Mouse (Mus musculus) heart, adult 8-10 months (tissue): Measurements from ENCODE around the gene Plekhm3. TPM values are rescaled to one million over a fixed set of nuclear protein-coding genes. Genes with fewer than 3 reads are reported as not detected.
"Not testable (repeated sequence)": the region's sequence is repeated elsewhere in the genome, so short reads cannot be mapped to it uniquely, and the experiment has no call there.

ENCODE experiments used
- DNase-seq: peaks from one replicate; pipeline ENCODE4 v3.0.0; 2022; ENCODE audit warnings: low spot score
- total RNA-seq, 4 experiments: library from RNA; stranded (reverse); gene quantifications; 2 replicates each; pipeline ENCODE4 v1.2.4; 2022

Gene Plekhm3
- 1 to 10 TPM; 7.0 to 9.0 (median 8.1) TPM for total RNA-seq

DNA sequence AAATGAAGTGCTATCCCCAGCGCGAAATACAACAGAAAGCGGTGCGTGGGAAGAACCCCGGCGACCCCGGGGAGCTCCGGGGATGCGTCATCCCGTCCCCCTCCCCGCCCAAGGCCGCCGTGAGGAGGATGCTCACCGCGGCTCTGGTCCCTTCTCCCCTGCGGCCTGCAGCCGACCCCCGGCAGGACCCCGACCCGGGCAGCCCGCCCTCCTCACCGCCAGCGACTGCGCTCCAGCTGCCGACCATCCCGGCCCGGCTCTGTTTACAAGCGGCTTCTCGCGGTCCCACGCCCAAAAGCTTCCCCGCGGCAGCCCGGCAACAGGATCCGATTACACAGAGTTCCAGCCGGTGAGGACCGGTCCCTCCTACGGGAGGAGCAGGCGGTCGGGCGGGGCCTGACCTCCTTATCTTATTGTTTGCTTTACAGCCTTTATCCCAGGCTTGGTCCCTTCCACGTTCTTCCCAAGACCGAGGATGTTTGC lies at the start of gene Plekhm3:
Plekhm3 (minus strand) TSS at position 346 of the 483 bp plus-strand sequence.
- peak; percentile 86 for DNase-seq

DNA sequence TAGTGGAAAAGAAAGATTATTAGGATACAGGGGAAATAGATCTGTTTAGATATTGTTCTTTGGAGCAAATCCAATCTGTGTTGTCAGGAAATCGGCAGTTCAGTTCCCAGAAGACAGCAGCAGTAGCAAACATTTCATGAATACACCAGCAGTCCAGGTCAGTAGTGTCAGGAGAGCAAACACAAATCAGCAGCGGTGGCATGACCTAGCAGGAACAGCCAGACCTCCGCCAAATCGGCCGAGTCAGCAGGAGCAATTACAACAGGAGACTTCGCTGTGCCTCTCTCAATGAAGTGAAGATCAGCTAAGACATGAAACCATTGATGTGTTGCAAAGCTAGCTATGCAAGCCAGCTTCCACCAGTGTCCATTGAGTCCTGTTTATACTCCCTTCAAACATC lies 49.0 kb upstream of the Plekhm3 start:
- no peak for DNase-seq

DNA sequence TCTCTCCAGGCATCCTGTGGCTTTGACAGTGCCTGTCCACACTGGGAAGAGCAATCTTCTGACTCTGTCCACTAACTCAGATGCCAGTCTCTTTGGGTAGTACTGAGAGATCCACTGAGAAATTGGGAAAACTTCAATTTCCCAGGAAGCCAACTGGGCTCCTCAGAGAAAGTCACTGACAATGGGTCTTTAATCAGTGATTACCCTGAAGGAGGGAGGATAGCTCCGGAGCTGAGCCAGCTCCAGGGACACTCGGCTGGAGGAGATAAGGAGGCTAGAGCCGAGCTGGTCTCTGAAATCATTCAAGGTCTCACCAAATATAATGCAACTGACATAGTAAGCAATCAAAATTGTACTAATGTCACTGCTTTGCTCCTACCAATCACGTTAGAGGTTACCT lies 47.9 kb upstream of the Plekhm3 start:
- no peak for DNase-seq

DNA sequence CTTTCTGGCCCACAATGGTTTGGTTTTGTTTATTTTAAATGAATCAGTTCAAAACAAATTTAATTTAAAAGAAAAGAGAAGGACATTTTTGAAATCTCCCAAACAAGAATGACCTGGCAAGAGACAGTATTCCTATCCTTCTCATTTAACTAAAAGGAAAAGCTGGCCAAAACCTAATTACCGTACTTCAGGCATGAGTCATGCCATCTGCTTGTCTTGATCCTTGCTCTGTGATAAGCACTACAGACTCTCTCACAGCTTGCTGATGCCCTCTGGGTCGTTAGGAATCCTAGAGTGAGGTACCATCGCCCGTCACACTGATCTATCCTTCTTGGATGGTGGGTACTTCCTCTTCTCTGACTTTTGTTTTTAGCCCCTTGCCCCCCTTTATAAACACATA lies 36.6 kb upstream of the Plekhm3 start:
- no peak for DNase-seq

DNA sequence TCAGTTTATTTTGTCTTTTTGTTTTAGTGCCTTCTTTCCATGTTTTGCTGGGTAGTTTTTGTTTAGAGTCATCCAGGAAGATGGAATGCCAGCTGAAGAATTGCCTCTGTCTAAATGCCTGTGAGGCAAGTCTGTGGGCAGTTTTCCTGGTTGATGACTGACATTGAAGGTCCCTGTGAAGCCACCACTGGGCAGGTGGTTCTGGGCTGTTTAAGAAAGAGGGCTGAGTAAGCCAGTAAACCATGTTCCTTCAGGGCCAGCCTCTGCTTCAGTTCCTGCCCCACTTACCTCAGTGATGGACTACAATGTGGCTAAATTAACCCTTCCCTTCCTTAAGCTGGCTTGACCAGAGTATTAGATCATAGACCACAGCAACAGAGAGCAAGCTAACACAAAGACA lies 31.6 kb upstream of the Plekhm3 start:
- no peak for DNase-seq

DNA sequence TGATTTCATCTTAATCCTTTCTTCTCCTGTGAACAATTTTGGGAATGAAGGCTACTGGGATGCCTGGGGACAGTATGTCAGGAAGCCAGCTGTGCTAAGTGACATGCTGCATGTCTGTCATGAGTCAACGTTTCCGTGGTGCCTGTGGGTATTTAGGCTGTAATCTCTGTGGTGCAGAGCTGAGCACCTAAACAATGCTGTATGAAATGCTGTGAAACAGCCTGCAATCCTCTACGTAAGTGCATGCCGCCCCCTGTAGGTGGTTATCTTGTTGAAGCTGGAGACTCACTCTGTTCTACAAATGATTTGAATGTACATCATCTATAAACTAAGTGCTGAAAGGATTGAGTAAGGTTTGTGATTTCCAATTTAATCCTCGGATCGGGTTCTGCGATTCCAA lies 29.5 kb upstream of the Plekhm3 start:
- peak; percentile 42 for DNase-seq

DNA sequence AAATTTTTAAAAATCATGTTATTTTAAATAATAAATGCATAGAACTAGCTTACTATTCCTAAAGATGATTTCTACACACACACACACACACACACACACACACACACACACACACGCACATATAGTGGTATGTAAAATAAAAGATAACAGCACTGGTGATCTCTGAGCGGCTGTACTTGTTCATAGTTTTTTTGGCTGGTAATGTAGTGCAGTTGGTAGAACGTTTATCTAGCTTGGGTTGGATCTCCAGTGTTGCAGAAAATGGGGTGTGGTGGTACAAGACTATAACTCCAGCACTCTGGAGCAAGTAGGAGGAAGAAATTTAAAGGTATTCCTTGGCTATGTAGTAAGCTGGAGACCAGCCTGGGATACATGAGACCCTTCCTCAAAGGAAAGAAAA lies 26.6 kb upstream of the Plekhm3 start:
- DNase-seq = no peak

DNA sequence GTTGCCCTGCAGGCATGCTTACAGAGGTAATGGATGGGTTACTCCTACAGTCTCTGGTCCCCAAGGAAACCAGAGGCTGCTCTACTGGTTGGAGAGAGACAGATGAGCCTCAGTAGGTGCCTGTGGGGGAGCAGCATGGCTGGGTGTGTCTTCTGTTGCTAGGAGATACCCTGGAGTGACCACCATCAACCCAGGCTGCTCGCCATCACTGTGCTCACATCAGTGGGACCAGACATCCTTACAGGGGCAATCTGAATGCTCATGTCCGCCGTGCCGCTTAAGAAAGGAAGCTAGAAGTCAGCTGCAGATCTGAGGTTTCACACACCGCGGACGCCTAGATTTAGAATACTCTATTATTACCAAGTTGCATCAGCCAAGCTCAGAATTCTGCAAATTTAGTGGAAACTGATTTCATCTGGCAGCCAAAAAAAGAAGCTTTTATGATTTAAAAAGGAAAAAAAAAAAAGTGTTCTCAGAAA lies 21.7 kb upstream of the Plekhm3 start:
- DNase-seq = no peak

DNA sequence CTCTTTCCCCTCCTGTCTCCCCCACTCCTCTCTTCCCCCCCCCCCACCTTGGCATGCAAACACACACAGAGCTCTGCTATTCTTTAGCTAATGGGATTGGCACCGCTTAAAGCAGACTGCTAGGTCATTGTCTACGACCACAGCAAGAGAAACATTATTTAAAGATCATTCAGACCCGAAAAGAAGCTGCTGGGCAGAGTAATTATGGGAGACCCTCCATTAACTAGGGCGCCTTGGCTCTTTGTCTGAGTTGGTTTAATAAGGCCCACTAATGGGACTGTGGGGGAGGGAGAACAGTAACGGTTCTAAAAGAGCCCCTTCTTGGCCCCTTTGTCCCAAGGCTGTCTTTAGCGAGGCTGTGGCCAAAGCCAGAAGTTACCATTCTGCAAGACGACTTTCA lies 18.7 kb upstream of the Plekhm3 start:
- DNase-seq = no peak

DNA sequence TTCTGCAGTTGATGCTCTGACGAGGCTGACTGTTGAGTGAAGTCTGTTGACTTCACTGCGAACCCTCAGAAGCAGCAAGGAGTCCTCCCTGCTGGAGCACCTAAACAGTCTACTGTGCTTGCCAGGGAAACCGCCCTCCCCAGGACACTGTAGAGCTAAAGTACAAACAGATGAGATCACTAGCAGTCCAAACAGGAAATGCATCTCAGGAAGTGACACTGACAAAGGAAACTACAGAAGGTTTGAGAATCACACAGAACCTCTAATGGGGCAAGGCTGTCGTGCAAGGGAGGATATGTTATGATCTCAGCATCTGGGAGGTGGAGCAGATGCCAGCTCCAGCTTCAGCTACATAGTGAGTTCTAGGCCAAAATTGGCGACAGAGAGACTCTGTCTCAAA lies 14.1 kb upstream of the Plekhm3 start:
- no peak for DNase-seq

DNA sequence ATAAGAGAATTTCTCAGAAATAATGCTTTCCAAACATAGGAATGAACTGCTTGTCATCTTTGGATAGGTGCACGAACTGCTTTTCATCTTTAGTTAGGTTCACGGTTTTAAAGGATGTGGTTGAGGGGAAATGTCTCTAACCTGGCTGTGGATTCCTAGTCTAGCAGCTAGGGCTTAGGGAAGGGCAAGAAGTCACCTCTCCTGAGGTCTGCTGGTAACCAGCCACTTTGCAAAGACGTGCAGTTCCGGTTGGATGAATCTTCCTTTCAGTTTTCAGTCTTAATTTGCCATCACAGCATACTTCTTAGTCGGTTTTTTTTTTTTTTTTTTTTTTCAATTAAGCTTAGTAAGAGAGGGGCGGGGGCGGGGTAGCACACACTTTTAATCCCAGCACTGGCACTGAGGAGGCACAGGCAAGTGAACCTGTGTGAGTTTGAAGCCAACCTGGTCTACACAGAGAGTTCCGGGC lies 431 bp upstream of the Plekhm3 start:
- DNase-seq = no peak

DNA sequence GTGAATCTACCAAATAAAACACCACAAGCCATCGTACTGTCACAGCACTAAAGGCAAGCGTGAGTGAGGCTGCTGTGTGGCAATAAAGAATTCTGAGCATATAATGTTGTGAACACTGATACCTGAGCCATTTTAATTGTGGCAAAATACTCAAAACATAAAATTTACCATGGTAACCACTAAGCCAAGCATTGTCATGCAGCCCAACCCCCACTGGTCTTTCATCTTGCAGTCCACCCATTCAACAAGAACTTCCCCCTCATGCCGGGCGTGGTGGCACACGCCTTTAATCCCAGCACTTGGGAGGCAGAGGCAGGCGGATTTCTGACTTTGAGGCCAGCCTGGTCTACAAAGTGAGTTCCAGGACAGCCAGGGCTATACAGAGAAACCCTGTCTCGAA lies 1.8 kb downstream of the Plekhm3 start:
- DNase-seq = not testable (repeated sequence)

DNA sequence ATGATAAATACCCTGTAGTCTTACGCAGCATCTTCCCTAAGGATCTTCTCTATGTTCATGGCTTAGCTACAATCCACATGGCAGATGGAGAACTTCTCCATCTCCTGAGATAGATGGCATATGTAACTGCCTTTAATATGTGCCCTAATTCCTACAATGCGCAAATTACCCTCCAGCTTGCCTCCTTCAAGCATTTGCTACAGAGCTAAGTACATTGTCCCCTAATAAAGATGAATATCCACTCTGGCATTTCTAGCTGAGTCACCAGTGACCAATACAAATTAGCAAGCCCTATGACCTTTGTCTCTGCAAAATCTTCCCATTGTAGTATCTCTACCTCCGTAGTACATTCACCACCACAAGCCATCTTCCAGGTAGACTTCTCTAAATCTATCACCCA lies 6.4 kb downstream of the Plekhm3 start:
- DNase-seq = no peak

DNA sequence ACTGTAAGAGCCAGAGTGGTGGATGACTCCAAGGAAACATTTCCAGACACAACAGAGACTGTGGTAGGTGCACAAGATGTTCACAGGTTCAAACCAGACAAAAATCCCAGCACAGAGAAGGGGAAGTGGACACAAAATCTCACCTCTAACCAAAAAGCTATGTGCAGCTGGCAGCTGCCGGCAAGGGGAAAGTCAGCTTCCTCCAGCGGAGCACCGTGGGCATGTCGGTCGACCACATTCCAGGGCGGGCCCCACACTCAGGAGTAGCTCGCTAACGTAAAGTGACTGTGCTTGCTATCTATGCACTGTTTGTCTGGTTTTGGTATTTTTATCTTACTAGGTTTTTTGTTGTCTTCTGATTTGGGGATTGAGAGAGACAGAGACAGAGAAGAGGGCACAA lies 7.2 kb downstream of the Plekhm3 start:
- DNase-seq = no peak

DNA sequence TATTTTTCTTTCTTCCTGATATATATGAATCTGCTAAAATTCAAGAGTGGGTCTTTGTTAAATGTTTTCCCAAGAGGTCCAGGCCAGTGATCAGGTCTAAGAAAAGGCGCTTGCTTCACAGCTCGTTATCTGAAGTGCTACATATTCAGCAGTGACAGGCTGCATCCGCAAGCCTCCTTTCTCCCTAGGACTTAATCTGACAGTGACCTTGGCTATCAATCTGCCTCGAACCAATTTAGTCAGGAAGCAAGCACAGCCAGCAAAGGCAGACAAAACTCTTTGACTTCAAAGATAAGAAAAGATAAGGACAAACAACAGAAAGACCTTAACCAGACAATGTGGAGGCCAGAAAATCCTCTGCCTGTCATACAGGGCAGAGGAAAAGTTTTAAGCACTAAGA lies 10.5 kb downstream of the Plekhm3 start:
- DNase-seq = no peak

DNA sequence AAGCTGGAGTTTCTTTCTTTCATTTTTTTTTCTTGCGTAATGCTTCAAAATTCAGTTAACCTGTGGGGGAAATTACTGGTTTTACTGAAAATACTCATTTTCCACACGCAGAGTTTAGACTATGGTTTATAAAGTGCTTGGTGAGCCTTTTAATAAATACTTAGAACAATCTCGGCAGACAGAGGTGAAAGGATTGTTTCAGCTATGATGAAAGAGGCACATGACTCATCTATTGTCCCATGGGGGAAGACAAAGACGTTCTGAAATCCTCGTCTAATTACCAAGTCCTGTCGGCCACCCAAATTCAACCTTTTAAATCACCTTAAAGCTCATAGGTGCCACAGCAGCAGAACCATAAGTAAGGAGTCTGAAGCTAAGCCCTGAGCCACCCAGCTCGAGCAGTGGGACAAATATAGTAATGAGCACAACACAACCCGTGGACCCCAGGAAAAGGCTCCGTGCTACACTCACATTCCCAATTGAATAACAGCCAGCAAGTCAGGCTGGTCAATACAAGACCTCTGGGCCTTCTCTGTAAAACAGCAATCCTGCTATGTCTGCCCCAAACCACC lies 11.3 kb downstream of the Plekhm3 start:
- DNase-seq = no peak

DNA sequence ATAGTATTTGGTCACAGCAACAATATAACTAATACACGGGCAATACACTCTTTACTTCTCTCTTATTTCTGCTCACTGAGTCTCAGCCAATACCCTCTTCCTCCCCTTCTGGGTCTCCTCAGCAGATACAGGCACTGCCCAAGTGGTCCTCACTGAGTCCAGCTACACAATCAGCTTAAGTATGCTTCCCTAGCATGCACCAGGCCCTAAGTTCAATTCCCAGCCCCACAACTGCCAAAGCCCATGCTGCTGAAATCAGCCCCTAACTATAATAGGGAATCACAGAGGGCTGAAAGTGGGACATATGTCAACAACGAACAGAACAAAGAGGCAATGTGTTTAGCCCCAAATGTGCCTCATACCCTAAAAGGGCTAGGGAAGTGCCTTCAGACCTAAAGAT lies 11.9 kb downstream of the Plekhm3 start:
- no peak for DNase-seq

DNA sequence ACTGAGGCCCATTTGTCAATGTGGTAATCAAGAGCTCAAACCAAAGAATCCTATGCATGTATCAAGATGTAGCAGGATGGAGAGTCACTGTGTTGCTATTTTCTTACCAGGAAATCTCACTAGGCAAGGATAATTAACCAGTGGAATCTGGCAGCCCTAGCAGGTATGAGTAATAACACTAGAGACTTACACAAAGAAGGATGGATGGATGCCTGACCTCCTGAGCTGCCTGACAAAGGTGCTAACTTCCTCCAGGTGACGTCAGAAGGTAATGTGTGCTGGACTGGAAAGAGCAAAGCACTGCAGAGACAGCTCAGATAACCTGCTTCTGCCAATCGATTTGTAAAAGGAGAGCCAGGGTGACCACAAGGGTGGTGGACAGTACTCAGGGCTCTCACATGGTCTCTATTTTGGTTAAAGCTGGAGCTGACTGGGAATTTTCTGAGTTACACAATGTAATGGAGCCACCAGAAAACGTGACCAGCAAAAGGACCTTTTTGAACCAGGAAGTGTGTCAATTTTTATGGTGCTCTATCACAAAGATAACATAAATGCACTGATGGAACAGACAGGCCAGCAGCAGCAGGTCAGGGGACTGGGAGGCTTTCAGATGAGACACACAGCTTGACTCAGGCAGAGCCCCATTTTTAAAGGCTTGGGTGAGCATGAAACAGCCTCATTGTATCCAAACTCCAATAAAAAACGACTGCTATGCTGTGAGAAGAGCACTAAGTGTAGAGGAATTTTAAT lies 14.4 kb downstream of the Plekhm3 start:
- no peak for DNase-seq

DNA sequence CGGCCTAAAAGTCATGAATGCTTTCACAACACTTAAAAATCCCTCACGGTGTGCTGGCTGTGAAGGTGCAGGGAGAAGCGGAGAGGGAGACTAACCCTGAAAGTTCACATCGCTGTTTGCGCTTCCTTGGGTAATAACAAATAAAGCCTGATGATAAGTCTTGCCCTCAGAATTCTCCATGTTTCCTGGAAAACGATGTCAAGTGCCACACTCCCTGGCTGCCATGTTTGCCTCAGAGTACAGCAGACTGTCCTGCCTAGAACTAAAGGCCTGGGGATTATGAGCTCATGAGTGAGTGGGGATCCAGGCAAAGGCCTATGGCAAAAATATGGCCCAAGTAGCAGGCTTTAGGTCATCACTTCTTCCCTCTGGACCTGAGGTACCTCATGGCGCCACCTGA lies 17.7 kb downstream of the Plekhm3 start:
- DNase-seq = no peak

DNA sequence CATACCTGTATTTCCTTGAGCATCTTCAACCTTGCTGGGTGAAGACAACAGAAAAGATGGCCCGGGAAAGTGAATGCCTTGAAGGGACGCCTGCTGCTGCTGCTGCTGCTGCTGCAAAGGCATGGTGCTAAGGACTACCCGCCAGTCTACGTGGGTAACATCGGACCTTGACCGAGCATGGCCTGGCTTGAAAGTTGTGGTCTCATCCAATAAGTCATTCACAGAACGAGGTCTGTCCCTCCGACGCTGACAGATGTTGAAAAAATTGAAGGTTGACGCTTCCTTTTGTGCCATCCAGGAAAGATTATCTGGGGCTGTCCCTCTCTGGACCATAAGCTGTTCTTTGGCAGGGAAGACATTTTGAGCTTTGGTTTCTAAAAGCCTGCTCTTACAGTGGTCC lies 18.9 kb downstream of the Plekhm3 start:
- no peak for DNase-seq

DNA sequence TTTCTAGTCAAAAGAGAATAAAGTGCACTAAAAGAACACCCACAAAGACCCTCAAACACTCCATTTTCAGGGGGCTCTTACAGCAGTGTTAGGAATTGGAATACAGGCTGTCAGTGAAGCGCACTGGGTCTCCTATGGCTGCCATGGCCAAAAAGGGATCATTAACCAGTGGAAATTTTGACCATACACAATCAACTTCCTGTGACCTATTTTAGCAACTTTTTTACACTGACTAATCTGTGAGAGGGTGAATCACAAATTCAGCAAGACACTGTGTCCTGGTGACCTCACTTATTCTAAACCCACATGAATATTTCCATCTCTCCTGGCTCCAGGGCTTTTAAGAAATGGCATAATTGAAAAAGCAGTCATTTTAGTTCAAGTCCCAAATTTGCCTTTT lies 23.7 kb downstream of the Plekhm3 start:
- DNase-seq = peak; percentile 18

DNA sequence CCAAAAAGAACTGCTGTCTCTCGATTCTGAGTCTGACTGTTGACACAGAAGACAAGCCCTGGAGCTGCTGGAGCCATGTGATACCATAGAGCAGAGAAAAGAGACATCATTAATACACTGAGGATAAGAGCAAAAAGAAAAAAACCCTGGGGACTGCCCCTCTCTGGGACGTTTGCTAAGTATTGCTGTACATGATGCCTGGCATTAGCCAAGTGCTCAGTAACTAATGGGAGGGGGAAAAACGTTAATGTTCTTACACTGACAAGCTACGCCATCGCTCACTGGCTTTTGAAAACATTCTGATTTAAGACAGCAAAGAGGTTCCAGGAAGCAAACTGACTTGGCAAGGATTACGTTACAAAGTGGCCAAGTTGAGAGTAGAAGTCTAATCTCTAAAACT lies 26.5 kb downstream of the Plekhm3 start:
- no peak for DNase-seq

DNA sequence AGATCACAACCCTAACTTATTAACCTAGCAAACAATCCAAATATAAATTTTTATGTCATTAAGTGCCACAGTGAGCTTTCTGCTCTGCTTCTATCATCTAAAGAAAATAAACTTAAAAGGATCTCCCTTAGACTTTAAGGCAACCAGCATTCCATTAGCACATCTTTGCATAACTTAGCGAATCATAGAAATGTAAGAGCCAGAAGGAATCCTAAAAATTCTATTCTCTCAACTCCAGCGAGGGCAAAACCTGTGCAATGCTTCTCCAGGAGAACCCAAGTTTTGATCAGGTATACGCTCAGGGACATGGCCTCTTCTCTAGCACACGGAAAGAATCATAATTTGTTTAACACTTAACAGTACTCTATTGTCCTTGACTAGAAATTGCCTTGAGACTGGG lies 27.0 kb downstream of the Plekhm3 start:
- DNase-seq = no peak
